Mouse (Mus musculus): Measurements from ENCODE around the gene Gm11639.

DNA sequence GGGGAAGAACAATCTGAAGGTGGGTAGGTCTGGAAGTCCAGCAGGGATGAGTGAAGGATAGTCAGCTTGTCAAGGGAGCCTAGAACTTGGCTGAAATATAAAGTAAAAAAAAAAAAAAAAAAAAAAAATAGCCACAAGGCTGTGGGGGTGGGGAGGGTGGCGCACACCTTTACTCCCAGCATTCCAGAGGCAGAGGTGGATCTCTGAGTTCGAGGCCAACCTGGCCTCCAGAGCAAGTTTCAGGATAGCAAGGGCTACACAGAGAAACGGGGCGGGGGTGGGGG lies 466.5 kb downstream of the Gm11639 start:
- no peak for TF ChIP-seq CTCF (IDR thresholded peaks at IDR 0.05; ENCODE audit: control insufficient read depth, insufficient read depth, insufficient read length)
- TF ChIP-seq USF1 (IDR thresholded peaks at IDR 0.05; ENCODE audit: low read depth) = no peak
- no peak for TF ChIP-seq MYOD1 (IDR thresholded peaks at IDR 0.05; ENCODE audit: control insufficient read depth, insufficient read length, low read depth)
- no peak for TF ChIP-seq MYOG (IDR thresholded peaks at IDR 0.05; ENCODE audit: control insufficient read depth, extremely low read depth, insufficient read length)
- no peak for TF ChIP-seq CEBPB (IDR thresholded peaks at IDR 0.05; ENCODE audit: low read depth)

Measured in C2C12 (cell line).